Mouse (Mus musculus): ENCODE results near the gene Spi1.
"Not testable (repeated sequence)": the region's sequence is repeated elsewhere in the genome, so short reads cannot be mapped to it uniquely, and the experiment has no call there.

Spi1 gene

DNA sequence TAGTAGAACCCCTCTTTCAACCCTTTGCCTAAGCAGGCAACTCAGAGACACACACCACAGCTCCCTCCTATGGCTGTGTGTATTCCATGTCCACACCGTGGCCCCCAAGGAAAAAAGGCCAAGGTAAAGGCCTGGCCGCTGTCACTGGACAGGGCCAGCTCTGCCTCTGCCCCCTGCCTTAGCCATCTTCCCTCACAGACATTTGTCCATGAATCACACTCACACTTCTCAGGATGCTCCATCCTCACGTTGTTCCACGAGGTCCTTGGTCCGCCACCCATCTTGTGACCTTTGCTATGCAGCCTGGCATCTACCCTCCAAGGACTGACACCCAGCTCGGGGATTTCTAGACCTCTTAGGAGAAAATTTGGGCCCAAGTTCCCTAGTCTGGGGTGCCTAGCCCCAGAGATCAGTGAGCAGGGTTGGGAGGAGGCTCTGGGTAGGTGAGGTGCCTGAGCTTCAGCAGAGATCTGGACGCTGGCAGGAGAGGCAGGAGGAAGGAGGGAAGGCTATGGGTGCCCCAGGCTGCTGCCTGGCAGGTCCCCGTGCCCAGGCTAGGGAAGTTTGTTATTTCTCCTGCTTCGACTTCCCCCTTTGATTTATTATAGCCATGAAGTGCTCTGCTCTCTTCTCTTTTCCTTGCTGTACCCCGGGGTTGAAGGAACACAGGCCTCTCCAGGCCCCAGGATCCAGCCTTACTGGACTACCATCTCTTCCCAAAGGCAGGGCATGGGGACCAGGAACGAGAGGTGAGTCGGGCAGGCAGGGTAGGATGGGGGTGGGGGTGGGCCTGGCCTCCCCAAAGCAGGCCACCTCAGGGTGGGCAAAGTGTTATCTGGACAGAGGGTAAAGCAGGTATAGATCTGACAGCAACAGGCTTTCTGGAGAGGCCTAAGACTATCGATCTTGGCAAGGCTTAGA lies at the start of gene Spi1:
Gene Spi1, plus strand, starts transcription at position 616 of the 921 bp plus-strand sequence.
- DNase-seq (ENCODE audit: low spot score), result no peak

DNA sequence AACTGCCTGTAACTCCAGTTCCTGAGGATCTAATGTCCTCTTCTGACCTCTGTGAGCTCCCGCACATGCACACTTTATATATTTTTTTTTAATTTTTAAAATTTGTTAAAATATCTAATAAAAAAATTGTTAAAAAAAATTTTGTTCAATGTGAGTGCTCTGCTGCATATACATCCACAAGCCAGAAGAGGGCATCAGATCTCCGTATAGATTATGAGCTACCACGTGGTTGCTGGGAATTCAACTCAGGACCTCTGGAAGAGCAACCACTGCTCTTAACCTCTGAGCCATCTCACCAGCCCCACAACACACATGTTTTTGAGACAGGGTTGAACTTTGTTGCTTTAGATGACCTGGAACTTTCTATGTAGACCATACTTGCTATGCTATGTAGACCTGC lies 49.2 kb upstream of the Spi1 start:
- DNase-seq (ENCODE audit: low spot score), result no peak

DNA sequence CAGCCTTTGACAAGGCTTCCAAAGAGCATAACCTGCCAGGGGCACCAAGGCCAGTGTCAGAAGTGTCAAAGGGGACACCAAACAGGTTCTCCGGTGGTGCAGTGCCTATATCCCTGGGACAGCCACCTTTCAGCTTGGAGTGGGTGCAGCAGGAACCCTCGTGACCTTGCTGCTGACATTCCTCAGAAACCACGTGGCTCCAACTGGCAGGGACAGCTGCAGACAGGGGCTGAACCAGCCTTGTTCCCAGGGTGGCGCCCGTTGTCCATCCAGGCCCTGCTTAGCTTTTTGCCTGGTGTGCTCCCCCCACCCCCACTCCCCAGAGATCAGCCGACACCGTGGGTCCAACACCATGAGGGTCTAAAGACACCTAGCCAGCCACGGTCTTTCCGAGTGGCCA lies 46.8 kb upstream of the Spi1 start, which contains the start of gene Rapsn:
Gene Rapsn, plus strand, starts transcription at position 236 of the 400 bp plus-strand sequence.
- DNase-seq (ENCODE audit: low spot score), result no peak

DNA sequence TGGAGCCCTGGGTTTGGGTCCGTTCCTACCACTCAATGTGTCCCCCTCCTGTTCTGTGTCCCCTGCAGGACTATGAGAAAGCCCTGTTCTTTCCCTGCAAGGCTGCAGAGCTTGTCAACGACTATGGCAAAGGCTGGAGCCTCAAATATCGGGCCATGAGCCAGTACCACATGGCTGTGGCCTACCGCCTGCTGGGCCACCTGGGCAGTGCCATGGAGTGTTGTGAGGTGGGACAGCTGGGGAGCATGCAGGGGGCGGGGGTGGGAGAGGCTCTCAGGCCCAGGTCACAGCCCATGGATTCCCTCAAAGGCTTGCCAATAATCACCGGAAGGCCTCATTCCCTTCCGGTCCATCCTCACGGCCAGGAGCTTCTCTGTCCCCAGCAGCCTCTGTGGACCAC lies 40.4 kb upstream of the Spi1 start:
- DNase-seq (ENCODE audit: low spot score), result no peak

DNA sequence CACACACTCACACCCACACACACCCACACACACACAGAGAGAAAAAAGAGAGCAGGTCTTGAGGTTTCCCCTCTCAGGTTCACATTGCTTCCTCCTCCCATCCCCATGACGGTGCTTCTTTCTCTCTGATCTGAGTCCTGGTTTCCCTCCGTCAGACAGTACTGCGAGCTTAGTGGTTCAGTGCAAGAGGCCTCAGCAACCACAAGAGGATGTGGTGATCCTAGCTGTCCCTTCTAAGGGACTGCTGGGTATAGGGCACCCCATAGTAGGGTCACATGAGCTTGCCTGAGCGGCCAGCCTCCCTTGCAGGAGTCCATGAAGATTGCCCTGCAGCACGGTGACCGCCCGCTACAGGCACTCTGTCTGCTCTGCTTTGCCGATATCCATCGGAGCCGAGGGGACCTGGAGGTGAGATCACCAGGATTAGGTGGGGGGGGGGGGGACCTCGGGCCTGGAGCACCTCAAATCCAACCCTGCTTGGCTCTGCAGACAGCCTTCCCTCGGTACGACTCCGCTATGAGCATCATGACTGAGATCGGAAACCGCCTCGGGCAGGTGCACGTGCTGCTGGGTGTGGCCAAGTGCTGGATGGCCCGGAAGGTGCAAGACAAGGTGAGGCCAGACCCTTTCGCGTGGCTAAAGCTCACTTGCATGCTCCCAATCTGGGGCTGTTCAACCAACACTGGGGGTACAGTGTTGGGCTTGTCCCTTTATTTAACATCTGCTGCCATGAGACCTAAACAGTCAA lies 39.4 kb upstream of the Spi1 start:
- DNase-seq (ENCODE audit: low spot score), result no peak

DNA sequence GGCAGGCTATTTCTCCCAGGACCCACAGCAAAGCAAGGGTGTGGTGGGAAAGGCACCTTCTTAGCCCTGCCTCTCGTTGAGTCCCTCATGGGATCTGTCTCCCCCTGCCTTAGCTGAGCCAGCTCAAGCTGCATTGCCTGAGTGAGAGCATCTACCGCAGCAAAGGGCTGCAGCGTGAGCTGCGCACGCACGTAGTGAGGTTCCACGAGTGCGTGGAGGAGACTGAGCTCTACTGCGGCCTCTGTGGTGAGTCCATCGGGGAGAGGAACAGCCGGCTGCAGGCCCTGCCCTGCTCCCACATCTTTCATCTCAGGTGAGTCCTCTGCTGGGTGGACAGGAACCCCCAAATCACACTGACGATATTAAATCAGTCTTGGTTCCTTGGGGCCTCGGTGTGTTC lies 37.5 kb upstream of the Spi1 start:
- no peak for DNase-seq (ENCODE audit: low spot score)

DNA sequence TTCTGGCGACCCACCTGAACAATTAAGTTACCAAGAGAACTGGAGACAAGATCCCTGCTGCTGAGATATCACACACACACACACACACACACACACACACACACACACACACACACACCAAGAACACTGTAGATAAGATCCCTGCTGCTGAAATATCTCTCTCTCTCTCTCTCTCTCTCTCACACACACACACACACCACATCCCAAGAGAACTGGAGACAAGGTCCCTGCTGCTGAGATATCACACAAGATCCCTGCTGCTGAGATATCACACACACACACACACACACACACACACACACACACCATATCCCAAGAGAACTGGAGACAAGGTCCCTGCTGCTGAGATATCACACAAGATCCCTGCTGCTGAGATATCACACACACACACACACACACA lies 36.4 kb upstream of the Spi1 start:
- not testable (repeated sequence) for DNase-seq (ENCODE audit: low spot score)

DNA sequence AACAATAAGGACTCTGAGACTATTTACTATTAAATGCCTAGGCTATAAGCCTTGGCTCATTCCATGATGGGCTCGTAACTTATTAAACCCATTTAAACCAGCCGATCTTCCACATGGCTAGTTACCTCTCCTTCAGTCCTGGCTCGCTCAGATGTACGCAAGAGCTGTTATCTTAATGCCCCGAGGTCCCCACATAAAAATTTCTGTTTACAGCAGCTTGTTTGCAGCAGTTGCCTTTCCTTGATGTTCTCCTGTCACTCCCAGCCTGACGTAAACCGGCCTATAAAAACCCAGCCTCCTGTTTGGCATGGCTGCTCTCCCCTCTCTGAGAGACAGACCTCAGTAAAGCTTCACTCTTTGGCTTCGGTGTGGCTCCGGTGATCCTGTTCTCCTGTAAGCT lies 34.8 kb upstream of the Spi1 start:
- no peak for DNase-seq (ENCODE audit: low spot score)

DNA sequence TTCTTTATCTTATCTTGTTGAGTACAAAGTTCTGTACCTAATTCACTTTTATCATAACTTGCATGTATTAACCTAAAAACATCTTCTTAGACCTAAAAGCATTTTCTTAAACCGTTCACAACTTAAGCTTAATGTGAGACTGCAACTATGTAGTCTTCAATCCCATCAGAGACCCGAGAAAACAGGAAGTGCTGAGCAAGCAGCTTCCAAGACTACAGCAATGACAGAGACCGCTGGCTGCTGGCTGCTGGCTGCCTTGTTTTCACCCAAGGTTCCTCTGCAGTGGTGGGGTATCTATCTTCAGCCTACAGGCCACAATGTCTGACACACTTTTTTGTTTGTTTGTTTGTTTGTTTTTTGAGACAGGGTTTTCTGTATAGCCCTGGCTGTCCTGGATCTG lies 30.3 kb upstream of the Spi1 start:
- no peak for DNase-seq (ENCODE audit: low spot score)

DNA sequence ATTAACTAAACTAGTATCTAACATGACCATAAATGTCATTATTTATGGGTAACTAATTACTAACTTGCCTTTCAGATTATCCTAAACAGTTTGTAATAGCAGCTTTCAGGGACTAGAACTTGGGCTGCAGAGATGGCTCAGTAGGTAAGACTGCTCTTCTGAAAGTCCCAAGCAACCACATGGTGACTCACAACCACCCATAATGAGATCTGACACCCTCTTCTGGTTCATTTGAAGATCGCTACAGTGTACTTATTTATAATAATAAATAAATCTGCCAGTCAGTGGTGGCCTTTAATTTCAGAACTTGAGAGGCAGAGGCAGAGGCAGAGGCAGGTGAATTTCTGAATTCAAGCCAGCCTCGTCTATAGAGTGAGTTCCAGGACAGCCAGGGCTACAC lies 29.4 kb upstream of the Spi1 start:
- DNase-seq (ENCODE audit: low spot score), result no peak

DNA sequence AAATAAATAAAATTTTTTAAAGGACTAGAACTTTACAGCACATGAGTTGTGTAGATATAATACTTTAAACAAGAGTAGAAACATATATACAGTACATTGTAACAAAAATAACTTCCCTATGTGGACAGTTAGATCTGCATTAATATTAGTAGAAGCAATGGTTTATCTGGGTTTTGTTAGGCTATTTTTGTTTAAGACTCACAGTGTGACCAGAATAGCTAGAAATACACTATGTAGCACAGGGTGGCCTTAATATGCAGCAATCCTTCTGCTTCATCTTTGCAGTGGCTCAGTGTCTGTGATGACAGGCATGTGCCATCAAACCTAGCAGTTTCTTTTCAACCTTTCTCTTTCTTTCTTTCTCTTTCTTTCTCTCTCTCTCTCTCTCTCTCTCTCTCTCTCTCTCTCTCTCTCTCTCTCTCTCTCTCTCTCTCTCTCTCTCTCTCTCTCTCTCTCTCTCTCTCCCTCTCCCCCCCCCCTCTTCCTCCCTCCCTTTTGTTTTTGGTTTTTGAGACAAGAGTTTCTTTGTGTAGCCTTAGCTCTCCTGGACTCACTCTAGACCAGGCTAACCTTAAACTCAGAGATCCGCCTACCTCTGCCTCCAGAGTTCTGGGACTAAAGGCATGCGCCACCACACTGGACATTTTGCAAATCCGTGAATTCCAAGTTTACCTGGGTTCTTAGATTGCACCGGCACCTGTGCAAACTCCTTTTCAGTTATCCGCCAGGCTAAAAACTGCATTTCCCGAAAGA lies 28.8 kb upstream of the Spi1 start:
- no peak for DNase-seq (ENCODE audit: low spot score)

DNA sequence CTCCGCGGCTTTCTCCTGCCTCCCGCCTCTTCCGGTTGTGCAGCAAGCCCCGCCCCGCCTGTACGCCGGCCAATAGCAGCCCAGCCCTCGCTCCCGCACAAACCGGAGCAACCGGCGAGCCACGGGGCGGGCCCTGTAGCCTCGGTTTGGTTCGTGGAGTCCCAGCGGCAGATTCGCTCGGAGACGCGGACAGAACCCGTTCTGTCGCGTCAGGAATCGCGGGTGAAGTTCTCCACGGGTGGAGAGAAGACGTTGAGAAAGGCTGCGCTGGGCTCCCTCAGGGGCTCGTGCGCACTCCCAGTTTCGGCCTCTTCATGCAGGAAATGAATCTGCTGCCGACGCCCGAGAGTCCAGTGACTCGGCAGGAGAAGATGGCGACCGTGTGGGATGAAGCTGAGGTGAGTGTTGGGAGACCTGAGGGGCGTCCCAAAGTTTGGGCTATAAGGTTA lies 28.2 kb upstream of the Spi1 start, which contains the start of gene Psmc3:
Gene Psmc3, plus strand, starts transcription at position 76 of the 449 bp plus-strand sequence.
- DNase-seq (ENCODE audit: low spot score), result peak; percentile 95

DNA sequence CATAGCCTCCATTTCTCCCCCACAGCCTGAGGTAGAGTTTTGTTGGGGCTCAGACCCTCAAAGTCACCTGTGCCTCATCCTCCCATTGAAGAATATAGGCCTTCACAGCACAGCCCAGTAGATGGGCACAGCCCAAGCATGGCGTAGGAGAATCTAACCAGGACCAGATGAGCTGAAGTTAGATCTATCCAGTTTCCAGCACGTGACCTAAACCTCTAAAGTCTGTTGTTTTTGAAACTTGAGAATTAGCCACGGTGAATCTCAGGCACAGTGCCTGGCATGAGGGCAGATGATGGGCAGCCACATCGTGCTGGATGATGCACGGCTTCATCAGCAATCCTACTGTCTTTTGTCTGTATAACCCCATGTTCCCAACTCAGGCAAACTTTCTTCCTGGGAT lies 23.8 kb upstream of the Spi1 start:
- no peak for DNase-seq (ENCODE audit: low spot score)

DNA sequence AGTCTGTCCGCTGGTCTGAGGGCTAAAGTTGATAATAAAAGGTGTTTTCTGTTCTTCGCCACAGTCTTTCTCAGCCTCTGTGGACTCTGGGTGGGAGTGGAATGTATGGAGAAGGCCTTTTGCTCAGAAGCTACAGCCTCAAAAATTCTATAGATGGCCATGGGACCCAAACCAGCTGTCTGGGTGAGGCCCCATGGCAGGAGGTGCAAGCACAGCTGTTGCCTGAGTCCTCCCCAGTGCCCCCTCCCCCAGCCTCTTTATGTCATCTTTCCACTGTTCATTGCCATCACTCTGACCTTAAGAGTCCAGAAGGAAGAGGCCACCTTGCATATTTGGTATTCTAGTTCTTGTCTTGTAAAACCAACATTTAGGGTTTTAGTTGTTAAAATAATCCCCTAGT lies 22.8 kb upstream of the Spi1 start:
- no peak for DNase-seq (ENCODE audit: low spot score)

DNA sequence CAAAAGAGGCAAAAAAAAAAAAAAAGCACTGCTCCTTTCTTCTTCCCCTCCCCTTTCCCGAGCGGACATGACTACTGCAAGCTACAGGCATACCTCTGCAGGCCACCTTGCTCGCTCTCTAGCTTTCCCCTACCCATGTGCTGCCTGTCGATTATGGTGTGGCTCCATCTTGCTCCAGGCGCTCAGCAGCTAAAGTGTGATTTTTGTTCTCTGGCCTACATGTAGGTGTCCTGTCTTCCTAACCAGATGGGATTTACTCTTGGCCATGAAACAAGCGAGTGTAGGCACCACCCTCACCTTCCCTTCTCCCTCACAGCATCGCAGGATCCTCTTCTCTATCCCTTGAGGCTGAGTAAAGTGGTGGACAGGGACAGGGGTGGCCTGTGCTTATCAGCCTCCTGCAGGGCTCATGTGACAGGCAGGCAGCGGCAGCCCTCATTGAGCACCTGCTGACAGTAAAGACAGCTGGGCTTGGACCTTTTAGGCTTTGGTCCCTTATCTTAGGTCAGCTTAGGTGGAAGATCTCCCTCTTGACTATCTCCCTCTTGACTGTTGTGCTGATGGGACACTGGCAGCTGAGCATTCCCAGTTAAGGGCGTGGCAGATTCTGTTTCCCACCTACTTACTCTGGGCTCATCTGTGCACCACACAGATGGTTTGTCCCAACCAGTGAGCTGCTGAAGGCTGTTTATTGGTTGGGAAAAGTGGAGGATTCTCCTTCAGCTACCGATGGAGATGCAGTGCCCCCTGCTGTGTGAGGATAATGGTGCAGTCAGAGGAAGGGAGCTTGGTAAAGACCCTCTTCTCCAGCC lies 21.4 kb upstream of the Spi1 start:
- DNase-seq (ENCODE audit: low spot score), result no peak

DNA sequence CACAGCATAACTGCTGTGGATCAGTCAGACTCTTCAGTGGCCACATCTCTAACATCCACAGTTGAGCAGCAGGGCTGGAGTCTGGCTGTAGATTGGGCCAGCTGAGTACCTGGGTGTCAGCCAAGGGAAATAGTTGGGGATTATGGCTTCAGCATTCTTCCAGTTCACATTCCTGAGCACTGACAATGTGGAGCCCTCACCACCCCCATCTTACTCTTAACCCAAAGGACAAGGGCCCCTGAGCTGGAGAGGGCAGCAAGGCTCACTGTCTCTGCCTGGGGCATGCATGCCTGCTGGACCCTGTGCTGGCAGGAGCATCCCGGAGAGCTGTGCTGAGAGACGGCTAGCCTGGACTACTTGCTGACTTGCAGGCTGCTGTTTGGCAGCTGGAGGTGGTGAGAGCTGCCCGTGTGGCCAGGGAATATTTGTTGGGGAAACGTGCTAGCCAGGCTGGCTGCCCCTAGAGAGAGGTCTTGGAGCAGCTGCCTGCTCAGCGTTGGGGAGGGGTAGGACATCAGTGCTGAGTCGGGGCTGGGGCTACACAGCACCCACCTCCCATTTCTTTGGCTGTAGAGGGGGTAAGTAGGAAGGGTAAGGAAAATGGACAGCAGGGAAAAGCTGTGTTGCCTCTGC lies 20.2 kb upstream of the Spi1 start:
- no peak for DNase-seq (ENCODE audit: low spot score)

DNA sequence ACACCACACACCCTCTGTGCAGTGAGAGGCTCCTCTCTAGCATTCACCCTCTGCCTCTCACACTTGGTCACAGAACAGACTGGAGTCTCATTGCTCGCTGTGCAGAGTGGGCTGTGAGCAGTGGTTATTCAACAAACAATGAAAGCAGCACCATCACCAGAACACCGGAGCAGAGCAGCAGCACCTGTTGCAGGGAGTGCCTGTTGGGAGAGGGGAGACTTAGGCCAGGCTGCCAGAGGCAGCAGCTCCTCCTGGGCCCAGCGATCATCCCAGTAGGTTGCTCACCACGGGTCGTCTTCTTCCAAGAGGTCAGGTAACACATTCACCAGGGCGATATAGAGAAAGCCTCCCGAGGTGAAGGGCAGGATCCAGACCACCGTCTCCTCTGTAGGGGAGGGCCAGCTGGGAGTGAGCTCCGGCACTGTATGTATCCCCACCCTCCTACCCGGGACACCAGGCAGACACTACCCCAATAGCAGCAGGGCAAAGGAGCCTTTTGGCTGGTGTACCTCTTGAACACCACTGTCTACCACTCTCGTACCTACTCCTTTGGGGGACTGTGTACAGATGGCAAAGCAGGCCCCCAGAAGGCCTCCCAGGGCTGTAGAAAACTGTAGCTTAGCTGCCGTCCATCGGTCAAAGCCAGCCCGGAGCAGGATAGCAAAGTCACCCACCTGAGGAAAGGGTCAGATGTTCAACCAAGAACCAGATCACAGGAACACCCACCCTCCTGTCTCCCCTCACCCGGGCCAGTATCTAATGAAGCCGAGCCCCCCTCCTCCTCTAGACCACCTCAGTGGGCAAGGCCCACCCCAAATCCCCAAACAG lies 19.2 kb upstream of the Spi1 start:
- no peak for DNase-seq (ENCODE audit: low spot score)

DNA sequence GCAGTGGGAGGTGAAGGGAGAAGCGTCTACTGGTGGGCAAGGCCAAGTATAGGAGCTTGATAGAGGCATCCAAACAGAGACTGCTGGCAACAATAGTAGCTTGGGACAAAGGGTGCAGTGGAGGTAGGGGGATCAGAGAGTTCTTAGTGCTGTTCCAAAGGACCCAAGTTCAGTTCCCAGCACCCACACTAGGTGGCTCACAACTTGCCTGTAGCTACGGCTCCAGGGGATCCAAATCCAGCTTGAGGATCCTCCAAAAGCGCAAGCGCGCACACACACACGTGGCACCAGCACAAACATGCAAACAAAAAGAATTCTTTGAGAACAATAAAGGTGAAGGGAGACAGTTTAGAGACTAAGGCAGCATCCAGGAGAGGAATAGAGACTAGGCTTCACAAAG lies 18.0 kb upstream of the Spi1 start:
- no peak for DNase-seq (ENCODE audit: low spot score)

DNA sequence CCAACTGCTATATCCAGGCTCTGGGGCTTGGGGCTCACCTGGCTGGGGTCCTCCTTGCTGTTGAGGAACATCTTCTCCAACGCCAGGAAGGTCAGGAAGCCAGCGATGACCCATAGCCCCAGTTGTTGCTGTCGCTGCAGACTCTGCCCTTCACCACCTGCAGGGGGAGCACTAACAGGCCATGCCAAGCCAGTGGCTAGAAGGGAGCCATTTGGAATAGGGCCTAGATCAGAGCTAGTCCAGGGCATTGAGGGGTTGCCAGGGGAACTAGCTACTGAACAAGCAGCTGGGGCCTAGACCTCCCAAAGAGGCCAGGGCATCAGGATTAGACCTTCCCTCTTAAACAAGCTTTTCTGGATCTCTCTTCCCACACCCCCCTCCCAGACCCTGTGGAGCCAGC lies 16.6 kb upstream of the Spi1 start:
- DNase-seq (ENCODE audit: low spot score), result no peak

DNA sequence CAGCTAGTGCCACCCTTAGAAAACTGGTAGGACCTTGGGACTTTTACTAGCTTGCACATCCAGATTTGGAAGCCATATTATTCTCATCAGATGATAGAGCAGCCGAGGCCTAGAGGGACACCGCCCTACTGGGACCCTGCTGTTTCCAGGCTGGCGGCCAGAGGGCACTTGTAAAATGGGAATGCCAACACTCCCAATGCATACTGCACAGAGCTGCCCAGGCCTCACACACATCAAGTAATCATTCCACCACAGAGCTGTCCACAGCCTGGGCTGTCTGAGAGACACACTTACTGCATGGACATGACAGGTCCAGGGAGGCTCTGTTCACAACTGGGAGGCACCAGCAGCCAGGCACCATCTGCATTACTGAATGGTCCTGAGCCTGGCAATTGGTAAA lies 15.7 kb upstream of the Spi1 start:
- no peak for DNase-seq (ENCODE audit: low spot score)

Data from ovary, postnatal 14 days (tissue).